19 mouse cellular contexts compared by ENCODE assay signal in genomic region chr5:143594291-143595065, GRCm38 (mm10). TPM values are rescaled to one million over a fixed set of nuclear protein-coding genes. Genes with fewer than 3 reads are reported as not detected.
A peak's percentile ranks its signal among the peaks of the same experiment; 100 is the strongest.
DNase-seq lines count a peak whose midpoint lies in the region; ATAC-seq and TF ChIP-seq lines count a peak whose summit lies in the region.
"Had no signal": no experiment of that assay in that cellular context is flagged by ENCODE, and none has a peak within 500 bp of the region (broad histone marks: within the 10 kb centered on the region; RNA-seq: fewer than 3 reads in every experiment).

No protein-coding gene starts in this region.

- no peaks in the 10 kb centered on the region for H3K36me3 ChIP-seq in heart, embryonic 12.5 days
- H3K36me3 ChIP-seq in lung, postnatal 0 days (ENCODE audit: insufficient read depth, low read length), result no peaks in the 10 kb centered on the region
- no peaks in the 10 kb centered on the region for H3K36me3 ChIP-seq in embryonic facial prominence, embryonic 15.5 days
- no peaks in the 10 kb centered on the region for H3K36me3 ChIP-seq in midbrain, postnatal 0 days (ENCODE audit: insufficient read depth, low read length)
- H3K36me3 ChIP-seq: hindbrain, embryonic 15.5 days; intestine, embryonic 15.5 days; liver, embryonic 13.5 days; midbrain, embryonic 12.5 days; neural tube, embryonic 13.5 days had no signal

- 77% methylated on average over 3 of the region's 3 CpGs for WGBS in heart, embryonic 12.5 days
- 78% methylated on average over 3 of the region's 3 CpGs for WGBS in lung, postnatal 0 days
- WGBS in embryonic facial prominence, embryonic 15.5 days, result 61% methylated on average over 3 of the region's 3 CpGs
- 86% methylated on average over 3 of the region's 3 CpGs for WGBS in midbrain, postnatal 0 days

- peaks cover 23% of the 10 kb centered on the region for H3K4me1 ChIP-seq in heart, embryonic 12.5 days (replicated peaks)
- no peaks in the 10 kb centered on the region for H3K4me1 ChIP-seq in lung, postnatal 0 days (ENCODE audit: insufficient read depth, low read depth, low read length)
- no peaks in the 10 kb centered on the region for H3K4me1 ChIP-seq in embryonic facial prominence, embryonic 15.5 days
- no peaks in the 10 kb centered on the region for H3K4me1 ChIP-seq in midbrain, postnatal 0 days (ENCODE audit: insufficient read depth, low read length)
- H3K4me1 ChIP-seq: hindbrain, embryonic 15.5 days; intestine, embryonic 15.5 days; liver, embryonic 13.5 days; neural tube, embryonic 13.5 days had no signal

- H3K9me3 ChIP-seq in heart, embryonic 12.5 days (replicated peaks), result peaks cover 8% of the 10 kb centered on the region
- H3K9me3 ChIP-seq in lung, postnatal 0 days (ENCODE audit: low read length), result no peaks in the 10 kb centered on the region
- H3K9me3 ChIP-seq in embryonic facial prominence, embryonic 15.5 days (replicated peaks), result no peaks in the 10 kb centered on the region
- H3K9me3 ChIP-seq in midbrain, postnatal 0 days (ENCODE audit: low read length), result peaks cover 6% of the 10 kb centered on the region; the same call in 1 of the 2 replicates
- H3K9me3 ChIP-seq: hindbrain, embryonic 15.5 days; intestine, embryonic 15.5 days; liver, embryonic 13.5 days had no signal

- no peak for ATAC-seq in heart, embryonic 12.5 days (ENCODE audit: insufficient number of reproducible peaks, low FRiP score)
- ATAC-seq in lung, postnatal 0 days, result no peak
- peak; percentile 34; the same call in 1 of the 2 replicates for ATAC-seq in embryonic facial prominence, embryonic 15.5 days (ENCODE audit: insufficient number of reproducible peaks, low FRiP score, low TSS enrichment, low read depth)
- no peak for ATAC-seq in midbrain, postnatal 0 days (ENCODE audit: low FRiP score)
- ATAC-seq: intestine, embryonic 15.5 days had no signal

- no peak for TF ChIP-seq EP300 in lung, postnatal 0 days (IDR thresholded peaks at IDR 0.05)

- no peak for TF ChIP-seq CTCF in lung, postnatal 0 days (IDR thresholded peaks at IDR 0.05)
- TF ChIP-seq CTCF in midbrain, postnatal 0 days (IDR thresholded peaks at IDR 0.05), result no peak

- no peak for DNase-seq in heart, adult 9 months (ENCODE audit: low spot score in 2 of 2)
- peak; percentile 22 for DNase-seq in lung, postnatal 0 days (ENCODE audit: low spot score)
- no peak for DNase-seq in lung, adult 18-20 months
- no peak for DNase-seq in urinary bladder, postnatal 14 days (ENCODE audit: low spot score)
- DNase-seq in midbrain, postnatal 0 days (ENCODE audit: low spot score), result no peak
- DNase-seq: cerebellum, adult 8-10 months; heart, postnatal 4 days; kidney, postnatal 36 days; layer of hippocampus, adult 9-11 months; left cerebral cortex, postnatal 4 days; liver, embryonic 13.5 days; thymus, postnatal 14 days had no signal

- H3K4me3 ChIP-seq in heart, embryonic 12.5 days, result no peak overlapping the region
- H3K4me3 ChIP-seq in lung, postnatal 0 days (ENCODE audit: low read depth, low read length), result no peak overlapping the region
- H3K4me3 ChIP-seq in embryonic facial prominence, embryonic 15.5 days (replicated peaks), result no peak overlapping the region
- no peak overlapping the region for H3K4me3 ChIP-seq in midbrain, postnatal 0 days (ENCODE audit: low read depth, low read length)
- H3K4me3 ChIP-seq: hindbrain, embryonic 15.5 days; intestine, embryonic 15.5 days; left cerebral cortex, adult 2 months; liver, embryonic 13.5 days; midbrain, embryonic 12.5 days; neural tube, embryonic 13.5 days had no signal

- no peak overlapping the region for H3K4me2 ChIP-seq in heart, embryonic 12.5 days
- H3K4me2 ChIP-seq in lung, postnatal 0 days (replicated peaks; ENCODE audit: low read depth, low read length), result no peak overlapping the region
- H3K4me2 ChIP-seq in embryonic facial prominence, embryonic 15.5 days (replicated peaks), result no peak overlapping the region
- H3K4me2 ChIP-seq in midbrain, postnatal 0 days (ENCODE audit: low read depth, low read length, poor library complexity, severe bottlenecking), result no peak overlapping the region
- H3K4me2 ChIP-seq: hindbrain, embryonic 15.5 days; intestine, embryonic 15.5 days; liver, embryonic 13.5 days; midbrain, embryonic 12.5 days; neural tube, embryonic 13.5 days had no signal

- H3K9ac ChIP-seq in heart, embryonic 12.5 days, result no peak overlapping the region
- H3K9ac ChIP-seq in lung, postnatal 0 days (replicated peaks; ENCODE audit: low read depth), result no peak overlapping the region
- no peak overlapping the region for H3K9ac ChIP-seq in embryonic facial prominence, embryonic 15.5 days
- H3K9ac ChIP-seq in midbrain, postnatal 0 days (replicated peaks; ENCODE audit: low read length, poor library complexity, severe bottlenecking), result no peak overlapping the region
- H3K9ac ChIP-seq: hindbrain, embryonic 15.5 days; intestine, embryonic 15.5 days; liver, embryonic 13.5 days; midbrain, embryonic 12.5 days; neural tube, embryonic 13.5 days had no signal

- no peaks in the 10 kb centered on the region for H3K27me3 ChIP-seq in heart, embryonic 12.5 days (replicated peaks)
- H3K27me3 ChIP-seq in lung, postnatal 0 days (replicated peaks; ENCODE audit: insufficient read depth, low read length), result no peaks in the 10 kb centered on the region
- no peaks in the 10 kb centered on the region for H3K27me3 ChIP-seq in embryonic facial prominence, embryonic 15.5 days
- H3K27me3 ChIP-seq in midbrain, postnatal 0 days (ENCODE audit: insufficient read depth, low read length), result no peaks in the 10 kb centered on the region
- H3K27me3 ChIP-seq: hindbrain, embryonic 15.5 days; intestine, embryonic 15.5 days; liver, embryonic 13.5 days; midbrain, embryonic 12.5 days; neural tube, embryonic 13.5 days had no signal

- H3K27ac ChIP-seq in heart, embryonic 12.5 days (ENCODE audit: poor library complexity, severe bottlenecking), result peak overlapping the region; percentile 66; the same call in 1 of the 2 replicates
- no peak overlapping the region for H3K27ac ChIP-seq in lung, postnatal 0 days (ENCODE audit: low read length)
- 0 out of 2 replicates have a peak overlapping the region, but pooled peaks have one; percentile 28 for H3K27ac ChIP-seq in embryonic facial prominence, embryonic 15.5 days (replicated peaks)
- H3K27ac ChIP-seq in midbrain, postnatal 0 days (ENCODE audit: low read depth, low read length), result no peak overlapping the region
- H3K27ac ChIP-seq: hindbrain, embryonic 15.5 days; intestine, embryonic 15.5 days; left cerebral cortex, adult 2 months; liver, embryonic 13.5 days; midbrain, embryonic 12.5 days; neural tube, embryonic 13.5 days had no signal

RNA-seq across cellular contexts. Expression of gene Cyth3, which starts 27.8 kb away (rescaled TPM):
- polyA plus RNA-seq in heart, embryonic 12.5 days (2016; fragmentation: Nextera tagmentation; extraction: Ambion mirVana), result 41.8 and 41.9 TPM in 2 replicates
- 87.3 and 96.6 TPM in 2 replicates for polyA plus RNA-seq in lung, postnatal 0 days (2015; fragmentation: Nextera tagmentation; extraction: Ambion mirVana)
- 61.1 and 62.0 TPM in 2 replicates for polyA plus RNA-seq in embryonic facial prominence, embryonic 15.5 days (2015; fragmentation: Nextera tagmentation; extraction: Ambion mirVana)
- total RNA-seq in midbrain, postnatal 0 days (2014; rRNA removed), result 47.8 and 51.5 TPM in 2 replicates
- 34.1 and 35.4 TPM in 2 replicates for polyA plus RNA-seq in midbrain, postnatal 0 days (2015; fragmentation: Nextera tagmentation; extraction: Ambion mirVana)

Comparison
In these comparisons a context has a peak if more than half of its experiments do, and no peak if none do; other contexts are left out.
1. H3K27ac ChIP-seq: peak in heart, embryonic 12.5 days (single experiment) and embryonic facial prominence, embryonic 15.5 days (single experiment); none in lung, postnatal 0 days (single experiment) and midbrain, postnatal 0 days (single experiment).